Mouse (Mus musculus): ENCODE results near the gene Itgb2l. TPM values are rescaled to one million over a fixed set of nuclear protein-coding genes. Genes with fewer than 3 reads are reported as not detected.

Itgb2l gene
- polyA plus RNA-seq, 1 experiment from 2014 or later = 0.25 TPM

Other genes with a start within 250 kb of the Itgb2l start
- gene Sh3bgr, start 243.2 kb downstream of the Itgb2l start, polyA plus RNA-seq (2015; fragmentation: Nextera tagmentation; extraction: Ambion mirVana) = 0.68 and 0.82 TPM in 2 replicates
- 3.4 and 4.3 TPM in 2 replicates for gene B3galt5, start 207.8 kb downstream of the Itgb2l start, polyA plus RNA-seq (2015; fragmentation: Nextera tagmentation; extraction: Ambion mirVana)
- 4.5 and 6.4 TPM in 2 replicates for gene Pcp4, start 24.0 kb upstream of the Itgb2l start, polyA plus RNA-seq (2015; fragmentation: Nextera tagmentation; extraction: Ambion mirVana)